Mouse (Mus musculus) left cerebral cortex, adult 18-20 months (tissue): Measurements from ENCODE around the gene Atp11a. TPM values are rescaled to one million over a fixed set of nuclear protein-coding genes. Genes with fewer than 3 reads are reported as not detected.

Experiments
- DNase-seq, 2 experiments: peaks; one replicate each; pipeline ENCODE4 v3.0.0; 2021 to 2022; ENCODE audit warnings: low spot score in 2 of 2, mixed read lengths in 1 of 2
- total RNA-seq, 2 experiments: library from RNA; stranded (reverse); gene quantifications; 2 replicates each; pipeline ENCODE4 v1.2.3; 2021

The Atp11a gene
- total RNA-seq, 2 experiments from 2014 or later: 47.7 to 55.2 TPM

DNA sequence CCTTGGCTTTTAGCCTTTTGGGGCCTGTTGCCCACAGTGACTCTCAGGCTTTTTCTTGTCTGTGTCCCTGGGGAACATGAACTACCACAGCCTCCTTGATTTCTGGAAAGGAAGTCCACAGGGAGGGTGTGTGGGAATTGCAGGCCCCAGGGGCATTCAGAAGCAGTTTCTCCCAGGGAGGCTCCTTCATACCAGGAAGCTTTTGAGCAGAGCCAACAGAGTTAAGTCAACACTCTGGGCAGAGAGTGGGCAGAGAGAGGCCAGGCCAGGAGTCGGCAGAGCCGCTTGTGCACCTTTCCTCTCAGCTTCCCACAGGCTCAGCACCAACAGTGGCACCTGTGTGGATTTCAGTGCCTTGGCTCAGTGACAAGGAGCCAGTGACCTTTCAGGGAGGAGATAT is 51.2 kb downstream of the Atp11a start:
- no peak for DNase-seq

DNA sequence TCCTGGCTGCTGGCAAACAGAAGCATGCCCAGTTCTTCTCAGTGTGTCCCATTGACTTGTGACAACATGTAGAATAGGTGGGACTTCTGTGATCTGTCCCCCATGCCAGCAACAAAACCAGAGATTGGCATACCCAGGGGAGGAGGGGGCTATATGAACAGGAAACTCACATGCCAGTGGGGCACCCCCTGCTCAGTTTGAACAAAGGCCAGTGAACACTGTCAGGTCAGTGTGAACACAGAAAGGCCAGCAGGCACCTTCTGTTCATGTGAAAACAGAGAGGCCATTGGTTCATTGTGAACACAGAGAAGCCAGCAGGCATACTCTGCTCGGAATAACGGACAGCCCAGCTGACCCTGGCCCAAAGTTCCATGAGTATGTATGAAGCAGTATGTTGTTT is 52.7 kb downstream of the Atp11a start:
- DNase-seq: no peak

DNA sequence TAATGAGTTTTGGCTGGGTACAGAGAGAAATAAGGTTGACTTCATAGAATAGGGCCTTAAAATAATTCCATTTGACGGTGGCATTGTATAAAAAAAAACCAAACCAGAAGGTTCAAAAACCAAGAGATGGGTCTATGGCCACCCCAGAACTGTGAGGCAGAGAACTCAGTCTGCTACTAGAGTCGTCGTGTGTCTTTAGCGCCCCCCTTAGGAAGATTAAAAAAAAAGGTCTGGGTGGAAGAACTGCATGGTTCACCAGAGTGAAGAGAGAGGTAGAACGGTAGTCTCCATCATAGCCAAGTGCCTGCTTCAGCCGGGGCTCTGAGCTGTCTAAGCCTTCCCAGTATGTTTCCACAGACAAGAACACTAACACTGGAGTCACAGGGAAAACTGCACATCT is 54.4 kb downstream of the Atp11a start:
- DNase-seq: no peak

DNA sequence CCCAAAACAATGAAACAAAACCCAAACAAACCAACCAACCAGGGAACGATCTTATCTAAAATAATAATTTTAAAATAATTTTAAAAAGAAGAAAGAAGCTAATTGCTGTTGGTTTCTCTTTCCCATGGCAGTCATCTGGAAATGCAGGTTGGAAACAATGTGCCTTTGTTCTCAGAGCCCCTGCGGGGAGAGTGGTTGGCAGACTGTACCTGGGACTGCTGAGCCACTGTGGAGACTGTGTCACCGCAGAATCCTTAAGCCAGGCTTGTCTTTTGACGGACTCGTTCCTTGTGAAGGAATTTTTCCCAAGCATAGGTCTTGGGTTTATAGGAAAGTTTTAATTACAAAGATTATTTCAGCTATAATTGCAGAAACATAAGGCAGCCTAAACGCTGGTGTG is 59.6 kb downstream of the Atp11a start:
- no peak for DNase-seq

DNA sequence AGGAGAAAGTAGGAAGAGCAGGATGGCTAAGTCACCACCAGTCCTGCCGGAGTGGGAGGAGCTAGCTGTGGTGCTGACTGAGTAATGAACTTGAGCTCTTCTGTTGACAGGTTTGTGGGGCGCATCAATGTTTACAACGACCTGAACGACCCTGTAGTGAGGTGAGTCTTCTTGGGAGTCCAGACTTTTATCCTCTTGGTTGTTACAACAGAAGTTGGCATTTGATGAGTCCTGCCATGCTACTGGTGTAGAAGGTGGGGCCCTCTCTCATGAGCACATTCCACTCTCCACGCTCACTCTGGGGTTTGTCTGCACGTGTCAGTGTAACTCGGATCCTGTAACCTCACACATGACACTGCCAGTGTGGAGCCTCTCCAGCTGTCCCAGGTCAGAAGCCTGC is 66.1 kb downstream of the Atp11a start:
- DNase-seq: no peak

DNA sequence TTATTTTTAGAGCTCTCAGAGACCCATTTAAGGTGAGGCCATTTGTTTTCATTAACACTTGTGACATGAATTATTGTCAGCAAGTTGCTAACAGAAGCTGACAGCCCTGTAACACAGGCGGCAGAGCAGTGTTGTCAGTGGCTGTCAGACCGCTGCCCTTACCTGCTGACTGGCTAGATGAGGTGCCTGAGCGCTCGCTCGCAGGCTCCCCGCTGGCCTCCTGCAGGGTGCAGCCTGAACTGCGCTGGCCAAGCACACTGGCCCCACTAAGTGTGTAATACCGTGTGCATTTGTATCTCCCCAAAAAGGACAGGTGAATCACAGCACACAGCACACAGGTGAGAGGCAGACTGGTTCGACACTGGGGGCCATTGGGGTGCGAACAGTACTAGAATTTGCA is 67.7 kb downstream of the Atp11a start:
- no peak for DNase-seq

DNA sequence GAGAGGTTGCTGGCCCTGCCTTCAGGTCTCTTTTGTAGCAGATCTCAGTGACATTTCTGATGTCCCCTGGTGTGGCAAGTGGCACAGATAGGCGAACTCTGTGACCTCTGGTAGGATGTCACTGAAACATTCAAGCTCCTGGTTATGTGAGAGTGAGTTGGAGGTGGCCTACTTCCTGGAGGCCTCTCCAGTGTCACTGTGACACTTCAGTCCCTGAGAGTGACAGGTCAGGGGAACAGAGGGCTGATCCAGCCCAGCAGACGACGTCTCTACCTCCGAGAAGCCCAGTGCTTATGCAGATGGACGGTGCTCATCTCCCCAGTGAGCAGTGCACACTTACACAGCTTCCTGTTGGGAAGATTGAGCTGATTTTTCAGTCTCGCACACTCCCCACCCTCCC is 68.4 kb downstream of the Atp11a start:
- no peak for DNase-seq

DNA sequence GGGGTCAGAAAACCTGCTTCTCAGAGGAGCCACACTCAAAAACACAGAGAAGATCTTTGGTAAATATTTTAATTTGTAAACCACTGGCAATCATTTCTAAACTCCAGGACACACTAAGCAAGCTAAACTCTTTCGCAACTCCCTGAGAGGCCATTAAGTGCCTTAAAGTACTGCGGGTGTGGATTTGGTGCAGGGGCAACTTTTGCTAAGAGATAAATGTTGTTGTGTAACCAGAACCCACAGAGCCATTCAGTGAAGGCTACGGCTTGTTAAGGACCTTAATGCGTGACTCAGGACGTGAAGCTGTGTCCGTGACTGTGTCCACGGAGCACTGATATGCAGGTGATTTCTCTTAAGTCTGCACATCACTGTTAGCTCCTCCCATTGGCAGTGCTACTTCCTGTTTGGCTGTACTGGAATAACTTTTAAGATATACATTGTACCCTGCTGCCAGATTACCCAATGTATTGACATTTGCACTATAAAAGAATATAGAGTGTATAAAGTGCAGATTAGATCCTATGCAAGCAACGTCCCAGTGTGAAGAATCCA is 68.9 kb downstream of the Atp11a start:
- no peak for DNase-seq

DNA sequence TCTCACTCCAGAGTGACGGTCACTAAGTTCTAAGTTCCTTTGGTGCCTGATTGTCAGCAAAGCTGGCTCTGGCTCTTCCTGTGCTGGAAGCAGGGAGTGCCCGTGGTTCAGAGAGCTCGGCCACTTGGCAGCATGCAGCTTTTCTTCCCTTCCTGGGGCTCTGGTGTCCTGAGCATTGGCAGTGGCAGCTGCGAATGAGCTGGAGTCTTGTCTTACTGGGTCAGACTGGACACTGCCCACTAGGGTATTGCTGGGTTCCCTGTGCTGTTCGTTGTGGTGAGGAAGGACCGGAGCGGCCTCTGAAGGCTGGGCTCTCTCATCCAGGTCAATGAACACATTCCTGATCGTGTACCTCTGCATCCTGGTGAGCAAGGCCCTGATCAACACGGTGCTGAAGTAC is 70.3 kb downstream of the Atp11a start:
- DNase-seq: no peak

DNA sequence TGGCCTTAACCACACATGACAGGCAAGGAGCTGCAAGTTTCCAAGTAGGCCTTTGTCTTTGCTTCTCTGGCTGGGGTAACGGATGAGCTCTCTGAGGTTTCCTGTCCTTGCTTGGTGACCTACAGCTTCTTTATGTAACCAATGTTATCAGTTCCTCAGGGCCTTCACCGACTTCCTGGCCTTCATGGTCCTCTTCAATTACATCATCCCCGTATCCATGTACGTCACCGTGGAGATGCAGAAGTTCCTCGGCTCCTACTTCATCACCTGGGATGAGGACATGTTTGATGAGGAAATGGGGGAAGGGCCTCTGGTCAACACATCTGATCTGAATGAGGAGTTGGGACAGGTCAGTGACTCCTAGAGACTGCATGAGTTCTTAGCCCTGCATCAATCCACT is 71.5 kb downstream of the Atp11a start:
- no peak for DNase-seq

DNA sequence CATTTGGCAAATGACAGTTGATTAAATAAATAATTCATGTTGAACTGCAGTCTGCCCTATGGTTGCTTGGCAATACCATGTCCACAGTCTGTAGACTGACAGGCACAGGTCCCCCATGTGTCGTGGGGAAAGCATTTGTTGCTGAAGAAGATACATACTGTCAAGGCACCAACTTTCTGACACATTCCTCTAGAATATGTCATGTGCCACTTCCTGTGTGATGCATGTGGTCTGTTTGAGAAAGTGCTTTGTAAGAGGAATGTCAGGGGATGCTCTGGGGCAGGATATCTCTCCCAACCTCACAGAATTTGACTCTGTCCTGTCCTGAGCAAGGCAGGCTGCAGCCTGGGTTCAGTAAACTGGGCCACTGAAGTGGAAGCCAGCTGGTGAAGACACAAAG is 72.6 kb downstream of the Atp11a start:
- DNase-seq: no peak

DNA sequence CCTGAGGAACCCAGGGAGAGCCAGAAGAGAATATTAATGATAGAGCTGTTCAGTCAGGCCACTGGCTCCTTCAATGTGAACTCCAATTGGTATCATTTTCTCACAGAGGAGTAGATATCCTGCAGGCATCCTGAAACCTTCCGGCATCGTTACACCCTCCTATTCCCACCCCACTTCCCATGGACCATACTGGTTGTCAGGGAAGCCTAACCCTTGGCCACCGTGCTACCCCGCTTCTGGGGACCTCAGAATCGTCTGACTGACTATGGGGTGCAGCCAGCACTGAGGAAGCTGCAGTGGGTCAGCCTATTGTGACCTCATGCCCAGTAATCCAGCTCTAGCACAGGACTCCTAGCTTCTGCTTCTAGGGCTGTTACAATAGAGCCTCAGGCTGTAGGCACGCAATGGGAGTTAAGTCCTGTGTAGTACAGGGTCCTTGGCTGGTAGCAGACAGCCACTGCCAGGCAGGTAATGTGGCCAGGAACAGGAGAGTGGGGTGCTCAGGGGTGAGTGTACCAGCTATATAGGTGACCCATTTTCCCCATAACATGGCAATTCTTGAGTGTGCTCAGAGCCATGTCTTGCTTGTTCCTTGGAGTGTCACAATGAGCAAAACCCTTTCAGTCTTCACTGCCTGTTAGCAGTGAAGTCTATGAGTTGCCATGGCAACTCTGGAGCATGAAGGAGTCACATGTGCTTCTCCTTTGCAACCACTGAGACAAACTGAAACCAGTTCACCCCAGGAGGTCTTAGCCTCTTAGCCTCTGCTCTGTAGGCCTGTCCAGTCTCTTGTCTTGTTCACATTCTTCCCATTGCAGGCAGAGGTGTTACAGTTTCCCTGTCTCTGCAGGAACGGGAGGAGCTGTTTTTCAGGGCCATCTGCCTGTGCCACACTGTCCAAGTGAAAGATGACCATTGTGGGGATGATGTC is 75.1 kb downstream of the Atp11a start:
- DNase-seq: no peak

DNA sequence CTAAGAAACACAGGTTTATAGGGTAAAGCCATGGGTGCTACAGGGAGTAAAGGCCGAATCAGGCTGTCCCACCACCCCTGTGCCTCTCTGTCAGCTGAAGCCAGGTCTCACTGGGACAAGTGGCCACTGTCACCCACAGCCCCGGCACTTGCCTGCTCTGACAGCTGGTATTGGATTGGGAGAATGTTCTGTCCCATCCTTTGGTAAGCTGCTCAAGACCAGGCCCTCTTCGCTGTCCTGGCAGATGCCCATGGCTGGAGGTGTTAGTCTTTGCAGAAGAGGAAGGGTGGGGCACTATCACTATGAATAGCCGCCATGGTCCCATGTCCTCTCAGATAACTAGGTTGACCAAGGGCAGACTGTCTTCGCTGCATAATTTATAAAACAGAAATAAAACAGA is 76.8 kb downstream of the Atp11a start:
- no peak for DNase-seq

DNA sequence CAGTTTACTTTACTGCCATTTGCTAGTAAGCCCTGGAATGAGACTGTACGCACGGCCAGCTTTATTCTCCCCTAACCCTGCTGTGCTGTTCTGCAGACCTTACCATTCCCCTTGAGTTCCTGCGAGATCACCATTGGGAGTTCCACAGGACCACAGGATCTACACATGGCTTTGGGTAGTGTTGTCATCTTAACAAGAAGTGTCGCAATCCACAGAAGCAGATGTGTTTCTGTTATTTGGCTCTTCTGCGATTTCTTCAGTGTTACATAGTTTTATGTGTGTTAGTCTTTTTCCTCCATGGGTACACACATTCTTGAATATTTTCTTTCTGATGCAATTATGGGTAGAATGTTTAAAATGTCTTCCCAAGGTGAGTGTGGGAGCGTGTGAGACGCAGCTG is 84.0 kb downstream of the Atp11a start:
- DNase-seq: no peak

DNA sequence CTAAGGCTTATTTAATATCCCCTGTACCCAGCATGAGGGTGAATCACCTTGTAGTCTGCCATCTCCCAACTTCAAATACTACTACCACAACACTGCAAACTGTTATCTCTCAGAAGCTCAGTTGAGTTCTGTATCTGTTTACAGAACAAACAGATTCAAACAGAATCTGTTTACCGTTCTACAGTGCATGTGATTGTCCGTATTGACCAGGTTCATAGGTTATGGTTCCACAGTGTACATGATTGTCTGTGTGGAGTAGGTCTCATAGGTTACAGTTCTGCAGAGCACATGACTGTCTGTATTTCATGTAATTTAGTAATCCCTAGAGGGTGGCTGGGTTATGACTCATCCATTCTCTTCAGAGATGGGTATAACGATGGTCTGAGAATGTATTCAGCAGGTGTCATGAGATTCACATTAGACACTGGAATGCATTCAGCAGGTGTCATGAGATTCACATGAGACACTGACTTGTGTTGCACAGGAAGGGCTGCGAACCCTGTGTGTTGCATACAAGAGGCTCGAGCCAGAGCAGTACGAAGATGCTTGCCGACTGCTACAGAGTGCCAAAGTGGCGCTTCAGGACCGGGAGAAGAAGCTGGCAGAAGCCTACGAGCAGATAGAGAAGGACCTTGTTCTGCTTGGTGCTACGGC is 85.7 kb downstream of the Atp11a start:
- DNase-seq: no peak

DNA sequence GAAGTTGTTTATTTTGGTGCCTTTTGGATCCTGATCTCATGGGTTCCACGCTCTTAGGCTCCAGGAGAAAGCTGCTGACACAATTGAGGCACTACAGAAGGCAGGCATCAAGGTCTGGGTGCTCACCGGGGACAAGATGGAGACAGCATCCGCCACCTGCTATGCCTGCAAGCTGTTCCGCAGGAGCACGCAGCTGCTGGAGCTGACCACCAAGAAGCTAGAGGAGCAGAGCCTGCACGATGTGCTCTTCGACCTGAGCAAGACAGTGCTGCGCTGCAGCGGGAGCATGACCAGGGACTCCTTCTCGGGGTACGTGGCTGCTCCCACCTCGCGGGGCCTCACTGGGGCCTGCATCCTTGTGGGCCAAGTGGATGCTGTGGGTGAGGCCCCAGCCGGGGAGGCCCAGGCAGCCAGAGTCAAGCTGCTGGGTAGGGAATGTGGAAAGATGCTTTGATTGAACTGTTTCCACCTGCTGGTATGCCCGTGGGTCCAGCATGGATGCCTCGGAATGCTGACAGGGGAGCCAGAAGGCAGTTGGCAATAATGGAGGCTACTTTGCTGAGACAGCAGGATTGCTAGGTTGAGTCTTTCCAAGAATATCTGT is 87.6 kb downstream of the Atp11a start:
- no peak for DNase-seq

DNA sequence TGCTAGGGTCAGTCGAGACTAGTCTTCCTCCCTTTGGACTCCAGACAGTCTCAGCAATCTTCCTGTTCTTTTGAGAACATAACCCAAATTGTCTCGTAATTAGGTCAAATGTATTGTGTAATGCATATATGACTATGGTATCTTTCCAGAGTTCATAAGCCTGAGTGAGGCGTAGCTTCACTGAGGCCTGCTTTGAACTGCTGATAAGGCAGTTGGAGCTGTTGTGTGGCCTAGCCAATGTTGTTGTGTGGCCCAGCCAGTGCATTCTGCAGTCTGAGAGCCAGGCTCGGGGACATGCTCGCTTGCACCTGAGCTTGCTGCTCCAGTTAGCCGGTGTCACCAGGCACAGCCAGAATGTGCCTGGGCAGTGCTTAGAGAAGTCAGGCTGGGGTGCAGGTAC is 89.6 kb downstream of the Atp11a start:
- DNase-seq: no peak

DNA sequence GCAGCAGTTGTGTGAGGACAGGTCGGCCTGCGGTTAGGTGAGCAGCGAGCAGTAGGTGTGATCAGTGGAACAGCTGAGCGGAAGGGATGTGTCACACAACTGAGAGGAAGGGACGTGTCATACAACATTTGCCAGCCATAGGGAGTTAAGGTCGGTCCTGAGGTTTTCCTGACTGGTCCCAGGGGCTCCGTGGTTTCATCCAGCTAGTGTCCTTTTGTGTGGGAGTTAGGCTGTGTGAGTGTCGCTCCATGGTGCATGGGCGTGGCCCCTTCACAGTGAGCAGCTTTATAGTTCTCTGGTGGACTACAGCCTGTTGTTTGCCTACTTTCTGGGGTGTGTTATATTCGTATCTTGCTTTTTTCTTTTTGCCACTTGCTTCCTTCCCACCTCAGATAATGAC is 94.4 kb downstream of the Atp11a start:
- no peak for DNase-seq

DNA sequence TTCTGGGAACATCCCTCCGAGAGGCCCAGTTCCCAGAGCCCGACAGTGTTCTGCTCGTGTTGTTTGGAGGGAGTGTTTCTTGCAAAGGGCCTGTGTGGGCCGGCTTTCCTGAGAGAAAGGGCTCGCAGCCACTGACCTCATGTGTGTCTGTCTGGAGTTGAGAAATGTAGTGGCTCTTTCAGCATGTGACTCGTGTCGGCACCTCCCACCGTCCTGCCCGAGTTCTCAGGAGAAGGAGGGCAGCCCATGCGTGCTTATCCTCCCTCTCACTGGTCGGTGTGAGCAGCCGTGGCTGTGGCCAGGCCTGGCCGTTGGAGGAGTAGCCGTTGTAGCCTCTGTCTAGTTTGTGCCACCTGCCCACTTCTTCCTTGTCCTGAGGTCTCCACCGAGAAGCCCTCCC is 99.2 kb downstream of the Atp11a start:
- DNase-seq: no peak

DNA sequence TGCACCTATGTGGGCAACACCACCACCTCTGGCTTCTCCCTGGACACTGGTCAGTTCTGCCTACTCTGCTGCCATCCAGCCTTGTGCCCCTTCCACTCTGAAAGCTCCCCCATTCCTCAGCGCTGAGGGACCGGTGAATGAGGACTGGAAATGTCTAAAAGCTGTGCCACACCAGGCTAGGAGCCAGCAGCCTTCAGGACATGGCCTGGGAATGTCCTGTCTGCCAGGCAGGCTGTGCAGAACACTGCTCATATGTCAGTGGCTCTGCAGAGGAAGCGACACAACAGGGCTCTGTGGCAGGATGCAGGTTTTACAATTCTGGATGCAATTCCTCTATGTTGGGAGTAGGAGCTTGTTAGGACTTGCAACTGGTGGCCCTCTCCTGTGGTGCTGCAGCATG is 106.2 kb downstream of the Atp11a start:
- DNase-seq: no peak

DNA sequence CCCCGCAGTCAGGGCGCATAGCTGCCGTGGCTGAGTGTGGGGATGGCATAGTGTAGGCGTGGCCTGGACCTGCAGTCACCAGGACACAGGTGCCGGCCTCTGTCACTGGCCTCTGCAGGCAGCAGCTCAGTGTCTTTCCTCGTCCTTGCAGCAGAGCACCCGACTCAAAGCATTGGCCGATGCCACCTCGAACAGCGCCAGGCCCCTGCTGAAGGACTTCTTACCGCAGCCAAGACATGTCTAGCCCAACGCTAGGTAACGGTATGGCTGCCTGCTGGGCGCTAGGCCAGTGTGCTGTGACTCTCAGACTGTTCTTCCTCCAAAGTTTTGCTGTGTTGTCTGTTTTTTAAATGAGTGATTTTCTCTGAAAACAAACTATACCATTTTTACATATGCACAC is 106.8 kb downstream of the Atp11a start:
- DNase-seq: no peak

DNA sequence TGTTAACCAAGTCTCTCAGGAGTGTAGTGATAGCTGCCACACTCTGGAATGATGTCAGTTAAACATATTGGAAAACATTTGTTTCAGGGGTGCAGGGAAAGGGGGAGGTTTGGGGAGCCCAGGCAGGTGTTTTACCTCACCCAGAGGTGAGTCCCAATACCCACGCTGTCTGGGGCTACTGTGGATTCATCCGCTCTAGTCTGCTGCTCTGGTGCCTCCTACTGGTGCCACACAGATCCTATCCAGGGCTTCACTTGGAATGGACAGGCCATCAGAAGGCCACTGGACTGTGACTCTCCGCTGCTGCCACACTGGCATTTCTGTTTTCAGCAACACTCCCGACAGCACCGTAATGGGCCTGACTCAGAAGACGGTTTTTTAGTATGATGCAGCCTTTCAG is 109.0 kb downstream of the Atp11a start:
- no peak for DNase-seq
